ENCODE assay signal across 7 mouse cellular contexts in the genomic region with DNA sequence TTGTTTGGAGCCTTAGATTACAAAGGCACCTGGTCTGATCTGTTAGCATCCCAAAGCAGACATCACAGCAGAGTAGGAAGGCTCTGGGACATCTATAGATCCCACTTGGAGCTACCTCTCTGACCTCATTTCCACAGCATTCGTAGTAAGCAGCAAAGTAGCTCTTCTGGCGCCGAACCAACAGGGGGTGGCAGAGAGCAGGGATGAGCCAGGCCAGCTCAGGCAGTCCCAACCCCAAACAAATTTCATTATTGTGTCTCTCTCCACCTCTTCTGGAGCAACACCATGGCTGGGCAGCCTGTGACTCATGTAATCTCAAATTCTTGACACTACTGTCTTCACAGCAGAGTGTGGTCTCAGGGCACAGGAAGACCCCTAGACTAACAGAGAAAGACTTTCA. TPM values are rescaled to one million over a fixed set of nuclear protein-coding genes. Genes with fewer than 3 reads are reported as not detected.
DNase-seq lines count a peak whose midpoint lies in the region; ATAC-seq and TF ChIP-seq lines count a peak whose summit lies in the region.

No protein-coding gene starts in this region.

- no peaks in the 10 kb centered on the region for H3K27me3 ChIP-seq in E14TG2a.4 (ENCODE audit: insufficient read depth, low read length)

- peak; percentile 88 for ATAC-seq in megakaryocyte-erythroid progenitor cell, adult 5-6 weeks (replicated peaks; ENCODE audit: low FRiP score, low TSS enrichment, poor library complexity, severe bottlenecking)

- H3K4me3 ChIP-seq in E14TG2a.4 (replicated peaks; ENCODE audit: low read length) = no peak overlapping the region

- intact Hi-C loops in heart, postnatal 36 days (cut with DNase I) = loop anchor here (1.0 to 5.0 kb wide), 2 partner anchors 139 to 193 kb away; no protein-coding TSS in a partner anchor

- no peaks in the 10 kb centered on the region for H3K9me3 ChIP-seq in E14TG2a.4 (ENCODE audit: low read length)

- peak; percentile 57 to 83 for DNase-seq in adrenal gland, adult (ENCODE audit: inconsistent age in 2 of 2, low spot score in 1 of 2)
- peak; percentile 85 for DNase-seq in embryo, embryonic 10 days (ENCODE audit: low spot score)
- peak; percentile 59 to 71 for DNase-seq in heart, postnatal 36 days
- peak; percentile 61 for DNase-seq in layer of hippocampus, postnatal 36 days
- DNase-seq in right cerebral cortex, postnatal 36 days (ENCODE audit: low spot score in 2 of 2) = peak; percentile 27 to 37

- TF ChIP-seq CTCF in E14TG2a.4 (conservative IDR thresholded peaks at IDR 0.05; ENCODE audit: low read length) = peak; percentile 53

- peaks cover 58% of the 10 kb centered on the region for H3K4me1 ChIP-seq in E14TG2a.4 (replicated peaks; ENCODE audit: low read depth, low read length)

- peaks cover 13% of the 10 kb centered on the region for H3K36me3 ChIP-seq in E14TG2a.4 (ENCODE audit: insufficient read depth, low read length)

RNA-seq across cellular contexts. Expression of a gene that starts 19.8 kb away (rescaled TPM):
- total RNA-seq in heart, postnatal 36 days (2021) = 10 to 100 TPM; 42.4 to 52.9 TPM
- 100 to 1,000 TPM in 1 of 2 experiments, 10 to 100 TPM in 1; 77.4 to 100 TPM for total RNA-seq in layer of hippocampus, postnatal 36 days (2021)
- 1.4 and 2.6 TPM in 2 replicates for total RNA-seq in megakaryocyte-erythroid progenitor cell, adult 5-6 weeks (2014; fragmentation: Nextera tagmentation)
- total RNA-seq in megakaryocyte-erythroid progenitor cell, adult 5-6 weeks (2017) = 1.4 and 1.5 TPM in 2 replicates

RNA-seq across cellular contexts. Expression of a gene that starts 47.0 kb away (rescaled TPM):
- total RNA-seq in heart, postnatal 36 days (2021) = under 1 TPM; 0.68 to 0.92 TPM
- under 1 TPM; 0.17 to 0.30 TPM for total RNA-seq in layer of hippocampus, postnatal 36 days (2021)
- total RNA-seq in megakaryocyte-erythroid progenitor cell, adult 5-6 weeks (2014; fragmentation: Nextera tagmentation) = 109 and 163 TPM in 2 replicates
- total RNA-seq in megakaryocyte-erythroid progenitor cell, adult 5-6 weeks (2017) = 35.9 and 44.5 TPM in 2 replicates

Comparison
In these comparisons a context has a peak if more than half of its experiments do, and no peak if none do; other contexts are left out.
1. DNase-seq: peak in every context shown above with its lines; median percentile 85 in embryo, embryonic 10 days; 70 in adrenal gland, adult; 65 in heart, postnatal 36 days; 61 in layer of hippocampus, postnatal 36 days; 32 in right cerebral cortex, postnatal 36 days.
2. RNA of a gene that starts 19.8 kb away (total RNA-seq): 77.4 to 100 TPM in layer of hippocampus, postnatal 36 days and 42.4 to 52.9 TPM in heart, postnatal 36 days; 1.4 to 2.6 TPM in megakaryocyte-erythroid progenitor cell, adult 5-6 weeks; every median in the first group is over 10 times any median in the second.
3. RNA of a gene that starts 47.0 kb away (total RNA-seq): 35.9 to 163 TPM in megakaryocyte-erythroid progenitor cell, adult 5-6 weeks; 0.68 to 0.92 TPM in heart, postnatal 36 days and 0.17 to 0.30 TPM in layer of hippocampus, postnatal 36 days; every median in the first group is over 10 times any median in the second.